Mouse (Mus musculus): ENCODE measurements around the gene Actn2.
A peak's percentile ranks its signal among the peaks of the same experiment; 100 is the strongest.

Gene Actn2

DNA sequence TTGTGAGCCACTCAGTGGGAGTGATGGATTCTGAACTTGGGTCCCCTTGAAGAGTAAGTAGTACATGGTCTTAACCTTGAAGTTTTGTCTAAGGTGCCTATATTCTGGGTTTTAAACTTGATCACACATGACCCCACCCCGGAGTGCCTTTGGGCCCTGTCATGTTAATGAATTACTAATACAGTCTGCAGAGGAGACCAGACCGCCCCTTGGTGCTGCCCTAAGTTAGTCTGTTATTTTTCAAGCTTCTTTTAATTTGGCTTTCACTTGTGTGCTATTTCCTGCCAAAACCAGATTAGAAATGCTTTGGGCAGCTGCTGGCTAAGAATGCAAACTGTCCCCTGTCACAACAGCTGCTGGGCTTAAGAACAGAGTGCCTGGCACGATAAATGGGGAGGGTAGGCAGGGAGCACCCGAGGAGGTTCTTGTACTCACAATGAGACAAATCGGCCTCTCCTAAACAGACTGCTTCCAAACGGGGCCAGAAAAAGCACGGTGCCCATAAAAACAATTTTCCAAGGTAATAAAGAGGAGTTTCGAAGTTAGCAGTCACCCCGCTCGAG lies 28.5 kb downstream of the Actn2 start:
- DNase-seq, result no peak

DNA sequence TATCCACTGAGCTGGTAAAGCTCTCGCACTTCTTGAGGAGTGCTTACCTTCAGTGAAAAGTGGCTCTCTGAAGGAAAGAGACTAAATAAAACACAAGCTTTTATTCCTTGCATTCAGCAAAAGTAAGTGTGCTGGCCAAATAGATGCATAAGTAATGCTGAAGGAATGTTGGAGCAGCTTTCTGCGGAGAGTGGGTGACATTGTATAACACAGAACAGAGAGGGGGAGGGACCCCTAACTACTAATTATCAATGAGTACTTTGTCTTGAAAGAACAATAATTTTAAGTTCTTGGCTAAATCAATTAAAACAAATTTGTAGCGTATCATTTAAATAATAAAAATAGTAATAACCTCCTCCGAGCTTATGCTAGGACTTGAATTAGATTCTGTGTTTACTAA lies 29.2 kb downstream of the Actn2 start:
- DNase-seq, result no peak

DNA sequence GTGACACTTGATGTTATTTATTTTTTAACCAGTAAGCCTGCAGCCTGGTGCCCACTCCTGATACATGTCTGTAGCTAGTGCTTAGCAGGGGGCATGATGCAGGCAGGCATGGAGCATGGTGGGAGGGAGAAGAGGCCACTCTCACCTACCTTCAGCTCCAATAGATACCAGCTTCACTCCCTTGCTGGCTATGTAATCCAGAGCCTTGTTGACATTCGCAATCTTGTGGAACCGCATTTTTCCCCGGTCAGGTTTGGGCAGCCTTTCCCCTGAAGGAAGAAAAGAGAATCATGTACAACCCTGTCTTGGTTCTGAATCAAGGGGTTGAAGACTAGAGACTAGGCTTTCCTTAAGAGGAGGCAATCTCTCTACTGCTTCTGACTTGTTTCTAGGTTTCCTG lies 31.1 kb downstream of the Actn2 start:
- no peak for DNase-seq

DNA sequence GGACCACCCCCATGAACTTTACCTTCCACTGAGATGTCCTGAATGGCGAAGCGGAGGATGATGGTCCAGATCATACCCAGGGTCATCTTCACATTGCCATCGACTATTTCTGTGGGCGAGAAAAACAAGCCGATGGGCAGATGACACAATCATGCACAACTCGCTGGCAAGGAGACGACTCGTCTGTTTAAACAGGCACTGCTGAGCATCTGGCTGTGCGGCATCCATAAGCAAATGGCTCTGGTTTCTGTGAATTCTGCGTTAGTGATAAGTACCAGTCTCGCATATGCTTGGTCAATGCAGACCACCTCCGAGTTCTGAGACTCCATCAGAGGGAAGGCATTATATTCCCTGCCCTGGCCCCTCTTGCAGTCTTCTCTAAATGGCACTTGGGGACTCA lies 31.7 kb downstream of the Actn2 start:
- no peak for DNase-seq

DNA sequence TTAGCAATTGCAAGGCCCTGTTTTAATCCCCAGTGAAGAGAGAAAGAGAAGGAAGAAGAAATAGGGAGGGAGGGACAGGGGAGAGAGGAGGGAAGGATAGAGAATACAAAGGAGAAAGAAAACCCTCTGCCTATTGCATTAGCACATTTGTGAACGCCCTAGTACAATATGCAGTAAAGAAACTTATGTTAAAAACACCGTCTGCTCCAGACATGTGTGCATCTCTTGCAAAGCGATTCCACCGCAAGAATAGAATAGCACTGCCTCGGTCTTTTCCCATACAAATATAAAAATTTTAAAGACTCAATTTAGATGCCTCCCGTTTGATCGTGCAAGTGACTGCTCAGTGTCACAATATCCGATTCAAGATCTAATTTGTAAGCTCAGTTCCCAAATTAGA lies 32.1 kb downstream of the Actn2 start:
- DNase-seq, result no peak

DNA sequence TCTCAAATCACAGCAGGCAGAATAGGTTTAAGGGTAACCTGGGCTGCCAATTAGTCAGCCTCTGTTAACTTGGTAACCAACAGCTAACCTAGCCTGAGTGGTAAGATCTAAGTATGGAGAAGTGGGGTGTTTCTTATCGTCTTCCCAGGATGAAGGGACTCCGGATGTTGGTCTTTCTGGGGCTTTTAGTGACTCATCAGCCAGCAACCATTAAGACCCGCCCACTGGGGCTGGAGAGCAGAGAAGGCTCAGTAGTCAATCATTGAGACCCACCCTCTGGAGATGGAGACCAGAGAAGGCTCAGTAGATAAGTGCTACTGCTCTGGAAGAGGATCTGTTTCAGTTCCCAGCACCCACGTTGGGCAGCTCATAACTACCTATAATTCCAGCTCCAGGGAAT lies 33.3 kb downstream of the Actn2 start:
- DNase-seq, result no peak

DNA sequence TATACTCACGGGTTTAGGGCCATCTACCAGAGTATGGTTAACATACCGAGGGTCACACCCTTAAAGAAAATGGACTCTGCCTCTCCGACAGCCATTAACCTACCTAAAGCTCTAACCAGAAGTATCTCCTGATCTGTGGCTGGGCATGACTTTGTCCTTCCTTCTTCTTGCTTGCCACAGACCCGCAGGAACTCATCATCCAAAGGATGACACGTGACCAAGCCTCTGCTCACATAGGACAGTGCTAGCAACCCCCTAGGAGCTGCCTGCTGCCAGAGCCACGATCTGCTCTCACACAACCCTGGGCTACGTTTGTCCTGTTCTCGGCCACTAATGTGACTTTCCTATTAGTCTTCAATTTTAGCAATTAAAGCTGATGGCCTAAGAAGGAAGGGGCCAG lies 35.0 kb downstream of the Actn2 start:
- DNase-seq, result no peak

DNA sequence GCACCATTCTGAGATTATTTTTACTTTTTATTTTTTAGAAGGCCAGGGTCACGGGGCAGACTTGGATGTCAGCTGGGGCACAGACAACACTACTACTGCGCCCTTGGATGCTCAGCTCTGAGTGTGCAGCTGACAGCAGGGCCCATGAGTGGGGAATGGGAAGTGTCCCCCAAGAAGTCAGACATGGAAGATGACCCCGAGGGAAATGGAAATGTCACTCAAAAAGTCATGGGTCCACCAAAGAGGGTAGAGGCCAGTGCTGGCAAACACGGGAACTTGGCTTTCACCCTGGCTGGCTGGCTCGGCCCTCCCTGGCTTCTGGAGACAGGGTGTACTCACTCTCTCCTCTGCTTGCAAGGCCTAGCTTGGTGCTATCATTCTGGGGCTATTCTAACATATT lies 35.6 kb downstream of the Actn2 start:
- no peak for DNase-seq

DNA sequence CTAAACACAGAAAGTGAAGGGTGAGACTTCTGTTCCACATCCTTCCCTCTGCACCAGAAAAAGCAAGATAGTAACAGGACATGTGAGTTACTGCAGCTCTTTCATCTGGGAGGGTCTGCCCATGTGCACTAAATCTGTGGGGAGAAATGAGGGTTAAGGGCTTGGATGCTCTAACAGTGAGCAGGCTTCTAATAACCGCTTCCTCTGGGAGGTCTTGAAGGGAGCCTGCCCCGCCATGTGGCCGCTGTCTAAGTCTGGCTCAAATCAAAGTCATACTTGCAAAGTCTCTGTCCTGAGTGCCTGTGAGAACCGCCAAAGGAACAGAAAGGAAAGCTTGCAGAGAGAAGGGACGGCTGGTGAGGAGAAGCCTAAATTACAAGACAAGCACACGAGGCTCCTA lies 42.8 kb downstream of the Actn2 start:
- DNase-seq, result no peak

DNA sequence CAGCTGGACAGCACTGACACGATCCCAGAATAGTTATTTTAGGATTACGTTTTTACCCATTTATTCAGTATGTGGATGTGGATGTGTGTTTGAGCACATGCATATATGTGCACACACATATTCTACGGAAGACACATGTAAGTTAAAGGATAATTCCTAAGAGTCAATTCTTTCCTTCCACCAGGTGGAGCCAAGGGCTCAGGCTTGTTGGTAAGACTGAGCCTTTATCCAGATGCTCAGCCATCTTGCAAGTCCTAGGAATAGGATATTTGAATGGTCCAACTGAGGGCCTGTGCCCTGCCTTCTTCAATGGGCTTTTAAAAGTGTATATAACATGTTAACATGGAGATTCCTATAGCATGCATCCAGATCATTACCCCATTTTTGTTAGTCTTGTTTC lies 43.9 kb downstream of the Actn2 start:
- DNase-seq, result no peak

DNA sequence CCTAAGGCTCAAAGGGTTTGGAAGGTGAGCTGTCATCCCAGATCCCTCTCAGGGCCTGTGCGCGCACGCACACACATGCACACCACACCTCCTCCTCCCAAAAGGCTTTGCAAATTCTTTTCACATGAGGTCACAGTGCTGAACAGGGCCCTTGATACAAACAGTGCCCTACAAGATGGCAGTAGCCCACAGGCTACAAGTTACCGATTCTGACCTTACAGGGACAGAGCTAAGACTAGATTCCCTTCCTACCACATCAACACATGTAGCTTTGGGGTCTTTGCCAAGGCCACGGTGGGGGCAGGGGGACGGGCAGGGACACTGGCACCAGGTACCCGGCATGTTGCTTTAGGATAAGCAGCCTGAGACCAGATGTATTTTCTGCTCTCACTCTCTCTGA lies 46.8 kb downstream of the Actn2 start:
- DNase-seq, result no peak

DNA sequence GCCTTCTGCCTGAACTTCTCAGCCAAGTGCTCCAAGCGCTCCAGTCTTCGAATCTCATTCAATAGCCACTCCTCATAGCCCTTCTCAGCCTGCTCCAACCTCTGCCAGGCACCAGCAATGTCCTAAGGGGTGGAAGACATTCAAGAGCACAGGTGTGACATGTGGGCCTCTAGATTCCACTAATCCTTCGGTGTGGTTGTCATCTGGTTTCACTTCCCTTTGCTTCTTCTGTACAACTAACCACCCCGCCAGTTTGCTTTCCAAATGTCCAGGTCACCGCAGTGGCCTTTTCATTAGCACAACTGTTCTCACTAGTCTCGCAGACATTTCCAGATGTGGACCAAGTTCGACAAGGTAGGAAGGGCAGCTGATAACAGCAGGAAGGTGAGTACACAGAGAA lies 49.9 kb downstream of the Actn2 start:
- no peak for DNase-seq

DNA sequence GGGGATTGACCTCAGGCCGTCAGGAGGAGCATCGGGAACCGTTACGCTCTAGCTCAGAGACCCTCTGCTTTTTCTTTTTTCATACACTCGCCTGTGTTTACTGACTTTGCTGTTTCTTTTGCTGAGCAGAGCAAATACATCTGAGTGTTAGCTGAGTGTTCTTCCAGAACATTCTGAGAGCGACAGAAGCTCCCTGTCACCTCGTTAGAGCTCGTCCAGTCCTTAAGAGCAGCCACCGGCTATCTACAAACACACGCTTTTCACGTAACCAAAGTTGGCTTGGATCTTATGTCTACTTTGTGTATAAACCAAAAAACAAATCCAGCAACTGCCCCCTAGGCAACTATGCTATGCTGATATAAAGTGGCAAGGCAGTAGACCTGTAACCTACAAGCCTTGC lies 56.0 kb downstream of the Actn2 start:
- no peak for DNase-seq

DNA sequence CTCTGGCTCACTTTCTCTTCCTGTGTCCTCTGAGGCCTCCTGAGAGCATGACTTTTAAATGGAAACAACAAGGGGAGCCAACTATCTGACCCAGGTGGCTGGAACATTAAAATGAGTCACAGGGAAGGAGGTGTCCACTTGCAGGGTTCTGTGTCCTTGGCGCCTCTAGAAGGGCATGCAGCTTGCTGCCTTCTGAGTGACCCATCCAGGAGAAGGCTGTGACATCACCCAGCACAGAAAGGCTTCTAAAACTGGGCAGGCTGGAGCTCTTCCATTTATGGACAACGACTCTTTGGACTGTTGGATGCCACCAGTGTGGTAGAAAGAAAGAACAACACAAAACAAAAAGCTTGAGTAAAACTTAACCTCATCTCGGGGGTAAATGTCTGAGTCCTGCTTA lies 56.7 kb downstream of the Actn2 start:
- DNase-seq, result no peak

DNA sequence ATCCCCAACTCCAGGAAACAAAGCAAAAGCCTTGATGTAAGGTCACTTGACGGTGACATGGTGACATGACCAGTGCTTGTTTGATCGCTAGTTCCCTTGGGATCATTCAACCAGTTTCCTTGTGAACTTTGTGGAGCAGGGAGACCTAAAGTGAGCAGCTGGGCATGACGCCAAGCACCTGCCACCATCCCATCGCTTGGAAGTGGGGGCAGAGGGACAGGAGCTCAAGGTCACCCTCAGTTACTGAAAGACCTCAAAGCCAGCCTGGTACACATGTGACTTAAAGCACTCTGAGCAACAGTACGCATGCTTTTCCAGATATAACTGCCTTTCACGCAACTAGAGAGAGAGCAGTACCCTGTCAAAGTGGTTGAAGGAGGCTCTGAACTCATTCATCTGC lies 65.8 kb downstream of the Actn2 start:
- no peak for DNase-seq

DNA sequence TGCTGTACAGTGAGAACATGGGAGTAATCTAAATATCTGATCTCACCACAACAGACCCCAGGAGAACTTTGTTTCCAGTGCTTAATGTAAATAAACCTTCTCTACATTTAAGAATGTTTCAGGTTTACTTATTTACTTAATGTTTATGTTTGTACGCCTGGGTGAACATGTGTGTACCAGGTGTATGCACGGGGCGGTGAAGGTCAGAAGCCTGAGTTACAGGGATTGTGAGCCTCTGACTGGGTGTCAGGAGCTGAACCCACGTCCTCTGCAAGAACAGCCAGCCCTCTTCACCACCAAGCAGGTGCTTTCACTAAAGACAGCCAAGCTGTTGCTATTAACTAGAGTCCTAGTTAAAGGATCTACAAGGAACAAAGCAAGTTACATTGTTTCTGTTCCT lies 66.3 kb downstream of the Actn2 start:
- no peak for DNase-seq

DNA sequence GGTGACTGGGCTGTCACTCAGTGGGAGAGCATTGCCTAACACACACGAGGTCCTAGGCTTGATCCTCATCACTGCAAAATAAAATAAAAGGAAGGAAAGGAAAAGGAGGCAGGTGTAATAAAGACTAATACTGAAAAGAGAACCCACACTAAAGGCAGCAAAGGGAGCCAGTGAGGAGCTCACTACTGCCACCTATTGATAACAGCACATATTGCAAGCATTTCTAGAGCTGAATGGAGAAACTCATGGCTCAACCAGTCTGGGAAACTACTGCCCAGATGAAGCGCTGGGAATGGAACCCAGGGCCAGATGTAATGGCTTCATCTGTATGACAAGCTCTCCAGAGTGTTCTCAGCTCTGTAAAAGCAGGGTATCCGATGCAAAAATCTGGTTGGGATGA lies 67.6 kb downstream of the Actn2 start:
- no peak for DNase-seq

DNA sequence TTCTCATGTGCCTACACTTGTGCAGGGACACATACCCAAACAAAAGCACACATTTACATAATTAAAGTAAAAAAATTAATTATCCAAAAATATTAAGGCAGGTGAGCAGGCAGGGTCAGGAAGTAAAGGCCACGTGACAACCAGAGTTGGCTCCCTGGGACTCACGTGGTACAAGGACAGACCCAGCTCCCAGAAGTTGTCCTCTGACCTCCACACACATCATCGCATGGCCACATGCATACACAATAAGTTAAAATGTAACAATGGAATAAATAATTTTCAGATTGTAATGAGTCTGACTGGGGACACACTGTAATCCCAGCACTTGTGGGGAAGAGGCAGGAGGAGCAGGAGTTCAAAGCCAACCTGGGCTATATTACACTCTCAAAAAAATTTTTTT lies 72.6 kb downstream of the Actn2 start:
- DNase-seq, result no peak

DNA sequence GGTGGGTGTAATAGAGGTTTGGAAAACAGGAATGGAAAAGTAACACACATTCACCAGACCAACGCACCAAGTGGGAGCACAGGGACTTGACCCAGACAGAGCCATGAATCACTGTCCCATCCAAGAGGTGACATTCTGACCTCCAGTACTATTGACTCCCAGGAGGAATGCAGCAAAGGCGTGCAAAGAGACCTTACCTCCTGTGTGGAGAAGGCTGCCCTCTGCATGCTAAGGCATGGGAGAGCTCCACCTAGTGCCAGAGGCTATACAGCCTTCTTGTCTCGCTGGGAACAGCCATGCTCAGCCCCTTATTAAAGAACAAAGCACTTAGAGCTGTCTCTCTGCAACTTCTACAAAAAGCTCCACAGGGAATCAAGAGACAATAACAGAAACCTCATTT lies 73.5 kb downstream of the Actn2 start:
- no peak for DNase-seq

DNA sequence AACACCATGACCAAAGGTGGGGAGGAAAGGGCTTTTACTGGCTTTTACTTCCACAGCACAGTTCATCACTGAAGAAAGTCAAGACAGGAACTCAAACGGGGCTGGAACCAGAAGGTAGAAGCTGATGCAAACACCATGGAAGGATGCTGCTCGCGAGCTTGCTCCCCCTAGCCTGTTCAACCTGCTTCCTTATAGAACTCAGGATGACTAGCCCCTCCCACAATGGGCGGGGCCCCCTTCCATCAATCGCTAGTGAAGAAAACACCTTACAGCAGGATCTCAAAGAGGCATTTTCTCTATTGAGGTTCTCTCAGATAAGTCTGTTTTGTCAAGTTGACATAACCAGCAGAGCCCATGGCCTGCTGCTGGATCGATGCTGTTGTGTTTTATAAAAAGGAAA lies 76.6 kb downstream of the Actn2 start:
- no peak for DNase-seq

DNA sequence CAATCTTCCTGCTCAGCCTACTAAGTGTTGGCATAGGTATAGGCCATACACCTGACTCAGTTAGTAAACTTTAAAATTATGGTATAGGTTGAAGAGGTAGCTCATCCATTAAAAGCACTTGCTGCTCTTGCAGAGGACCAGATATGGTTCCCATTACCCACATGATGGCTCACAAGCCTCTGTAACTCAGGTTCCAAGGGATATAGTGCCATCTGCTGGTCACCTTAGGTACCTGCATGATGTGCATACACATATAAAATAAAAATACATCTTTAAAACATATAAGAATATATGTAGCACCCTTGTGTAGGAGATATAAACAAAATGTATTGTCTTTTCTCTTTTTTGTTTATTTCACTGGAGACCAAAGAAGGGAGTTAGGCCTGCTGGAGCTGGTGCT lies 79.1 kb downstream of the Actn2 start:
- DNase-seq, result no peak

DNA sequence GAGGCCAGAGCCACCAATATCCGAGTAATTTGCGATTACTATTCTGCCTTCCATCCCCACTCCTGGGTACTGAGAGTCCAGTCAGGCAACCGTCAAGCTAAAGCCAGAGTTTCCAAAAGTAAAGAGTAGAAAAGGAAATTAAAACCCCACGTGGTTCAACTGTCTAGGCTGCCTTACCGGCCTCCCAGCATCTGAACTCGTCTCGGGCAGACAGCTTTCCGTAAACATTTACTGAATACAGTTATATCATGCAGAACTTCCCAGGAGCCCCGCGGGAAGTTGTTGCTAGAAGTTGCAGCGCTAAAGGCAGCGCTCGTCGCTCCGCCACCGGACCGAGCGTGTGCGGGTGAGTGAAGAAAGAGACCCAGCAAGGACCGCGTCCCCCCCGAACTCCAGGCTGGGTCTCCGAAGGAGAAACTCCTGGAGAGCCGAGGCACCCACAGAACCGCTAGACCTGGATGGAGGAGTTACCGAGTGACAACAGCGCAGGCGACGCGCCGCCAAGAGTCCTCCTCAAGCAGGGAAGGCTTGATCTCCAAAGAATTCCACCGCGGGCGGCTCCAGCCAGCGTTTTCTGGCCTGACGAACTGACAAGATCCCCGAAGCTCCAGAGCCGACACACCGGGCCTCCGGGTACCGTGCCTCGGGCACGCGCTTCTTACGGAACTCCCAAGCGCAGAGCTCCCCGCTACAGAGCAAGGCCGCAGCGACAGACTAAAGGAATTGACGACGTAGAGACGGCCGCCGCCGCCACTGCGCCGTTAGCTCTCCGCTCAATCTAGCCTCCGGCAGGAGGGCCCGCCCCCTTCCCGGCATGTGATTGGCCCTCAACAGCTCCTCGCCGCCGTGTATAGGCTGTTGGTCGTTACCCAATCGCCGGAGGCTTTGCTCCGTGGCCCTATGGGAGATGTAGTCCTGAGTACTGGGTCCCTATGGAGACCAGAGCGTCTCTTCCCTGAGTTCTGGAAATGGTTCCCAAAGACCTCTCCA lies 82.9 kb downstream of the Actn2 start, which contains the start of gene Mtr:
TSS of gene Mtr (minus strand) at position 723 of the 990 bp plus-strand sequence.
- peak; percentile 96 for DNase-seq

DNA sequence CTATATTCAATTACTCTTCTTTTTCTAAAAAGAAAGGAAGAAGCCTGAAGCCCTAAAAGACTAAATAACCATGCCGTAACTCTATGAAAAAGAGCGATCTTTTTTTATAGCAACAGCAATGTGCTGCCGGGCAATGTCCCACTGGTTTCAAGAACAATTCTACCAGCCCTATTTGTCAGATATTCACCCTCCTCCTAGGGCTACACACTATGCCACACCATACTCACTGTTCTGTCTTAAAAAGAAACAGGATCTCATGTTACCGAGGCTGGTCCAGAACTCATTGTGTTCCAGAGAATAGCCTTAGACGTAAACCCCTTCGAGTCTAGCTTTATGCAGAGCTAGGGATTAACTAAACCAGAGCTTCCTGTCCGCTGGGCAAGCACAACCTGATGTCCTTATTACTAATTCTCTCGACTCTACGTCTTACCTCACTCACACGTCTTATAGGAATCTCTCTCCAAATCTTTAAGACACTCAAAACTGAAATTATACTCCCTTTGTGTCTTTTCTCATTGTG lies 83.6 kb downstream of the Actn2 start:
- DNase-seq, result no peak

DNA sequence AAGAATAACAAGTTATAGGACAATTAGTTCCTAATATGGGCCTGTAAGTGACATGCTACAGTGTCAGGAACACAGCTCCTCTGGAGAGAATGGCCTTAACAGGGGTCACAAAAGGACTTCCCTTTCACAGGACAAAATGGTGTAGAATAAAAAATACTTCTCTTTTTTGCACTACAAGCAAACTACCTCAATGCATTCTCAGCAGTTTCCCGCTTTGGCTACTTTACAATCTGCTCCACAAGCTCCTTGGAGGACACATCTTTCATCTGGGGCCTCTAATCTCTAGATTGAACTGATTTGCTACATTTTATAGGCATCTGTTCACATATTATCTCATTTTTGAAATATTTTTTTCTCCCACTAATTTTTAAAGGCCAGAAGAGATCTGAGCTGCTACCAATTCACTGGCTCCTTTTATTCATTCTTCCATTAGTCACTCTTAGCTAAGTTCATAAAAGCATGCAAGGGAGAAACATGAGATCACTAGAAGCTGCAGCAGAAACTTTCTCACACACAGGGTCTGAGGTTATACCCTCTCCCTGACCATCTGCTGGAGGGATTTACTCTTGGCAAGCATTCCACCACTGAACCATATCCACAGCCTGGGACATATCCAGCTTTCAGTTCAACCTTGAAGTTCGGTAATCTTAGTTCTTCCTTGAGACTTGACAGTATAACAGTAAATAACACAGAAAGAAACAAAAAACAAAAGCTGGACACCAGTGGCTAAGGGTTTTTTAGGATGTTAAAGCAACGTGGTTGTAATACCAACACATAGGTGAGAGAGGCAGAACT lies 84.5 kb downstream of the Actn2 start:
- no peak for DNase-seq
